Mouse (Mus musculus): ENCODE measurements at regions not wholly inside any gene's neighbourhood (a gene's known extent, or its start where the extent isn't known, plus 50 kb on each side); places are given as distances from the start of the nearest gene placed in this dataset.

GRCm38 (mm10) chr12:79880751-79881261 is 232.0 kb downstream of the Zfp36l1 start:
- DNase-seq (ENCODE audit: low spot score in 2 of 2) = no peak

GRCm38 (mm10) chr12:79880346-79880745 is 232.5 kb downstream of the Zfp36l1 start:
- DNase-seq (ENCODE audit: low spot score in 2 of 2) = no peak

GRCm38 (mm10) chr12:79879918-79880273 is 232.9 kb downstream of the Zfp36l1 start:
- no peak for DNase-seq (ENCODE audit: low spot score in 2 of 2)

GRCm38 (mm10) chr12:79879093-79879917 is 233.5 kb downstream of the Zfp36l1 start:
- DNase-seq (ENCODE audit: low spot score in 2 of 2) = no peak

GRCm38 (mm10) chr12:79878766-79879092 is 234.1 kb downstream of the Zfp36l1 start:
- no peak for DNase-seq (ENCODE audit: low spot score in 2 of 2)

GRCm38 (mm10) chr12:79878163-79878562 is 234.7 kb downstream of the Zfp36l1 start:
- no peak for DNase-seq (ENCODE audit: low spot score in 2 of 2)

GRCm38 (mm10) chr12:79874333-79874732 is 238.5 kb downstream of the Zfp36l1 start:
- no peak for DNase-seq (ENCODE audit: low spot score in 2 of 2)

- no peak for DNase-seq (ENCODE audit: low spot score in 2 of 2)
Measured at GRCm38 (mm10) chr12:79865179-79865552, 247.6 kb downstream of the Zfp36l1 start.

GRCm38 (mm10) chr12:79864346-79865178 is 248.3 kb downstream of the Zfp36l1 start:
- DNase-seq (ENCODE audit: low spot score in 2 of 2) = no peak
